Mouse (Mus musculus) A20 (cell line): ENCODE measurements around the gene Acadvl.

Experiments
- DNase-seq: peaks from one replicate; pipeline ENCODE4 v3.0.0-alpha.2; 2011; ENCODE audit warnings: low read depth, low spot score

Acadvl gene

DNA sequence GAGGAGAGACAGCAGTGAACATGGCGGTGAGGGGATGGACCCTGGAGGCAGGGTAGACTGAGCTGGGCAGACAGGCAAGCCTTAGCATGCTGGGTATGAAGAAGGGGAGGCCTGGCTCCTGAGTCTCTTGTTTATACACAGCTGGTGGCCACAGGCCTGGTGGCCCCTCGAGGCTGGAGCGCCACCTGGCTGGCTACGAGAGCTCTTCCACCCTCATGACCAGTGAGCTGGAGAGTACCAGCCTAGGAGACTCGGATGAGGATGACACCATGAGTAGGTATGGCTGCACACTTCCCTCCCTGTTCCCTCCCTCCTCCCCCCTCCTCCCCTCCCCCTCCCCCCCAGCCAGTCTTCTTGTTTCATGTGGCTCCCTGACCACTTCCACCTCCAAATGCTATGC lies 9.7 kb downstream of the Acadvl start:
- DNase-seq: peak; percentile 41

DNA sequence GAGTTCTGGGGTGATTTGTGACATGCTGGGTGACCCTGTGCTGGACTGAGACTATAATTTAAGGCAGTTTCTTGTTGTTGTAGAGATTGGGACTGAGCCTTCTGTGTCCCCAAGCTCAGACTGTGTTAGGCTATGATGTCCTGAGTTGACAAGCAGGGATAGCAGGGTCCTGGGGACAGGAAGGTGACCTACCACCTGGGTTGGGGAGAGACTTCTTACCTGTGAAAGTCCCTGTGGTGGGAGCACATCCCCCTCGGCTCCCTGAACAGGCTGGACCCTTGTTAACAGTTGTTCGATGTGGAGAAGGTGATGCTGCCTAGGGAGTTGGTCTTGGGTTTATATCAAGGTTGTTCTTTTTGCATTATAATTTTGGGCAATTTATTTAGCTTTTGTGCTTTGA lies 12.7 kb downstream of the Acadvl start:
- DNase-seq: no peak

- DNase-seq: peak; percentile 81
Measured at GRCm38 (mm10) chr11:70001865-70002264, 13.3 kb downstream of the Acadvl start.

- no peak for DNase-seq
Measured at GRCm38 (mm10) chr11:70001159-70001558, 14.1 kb downstream of the Acadvl start.

DNA sequence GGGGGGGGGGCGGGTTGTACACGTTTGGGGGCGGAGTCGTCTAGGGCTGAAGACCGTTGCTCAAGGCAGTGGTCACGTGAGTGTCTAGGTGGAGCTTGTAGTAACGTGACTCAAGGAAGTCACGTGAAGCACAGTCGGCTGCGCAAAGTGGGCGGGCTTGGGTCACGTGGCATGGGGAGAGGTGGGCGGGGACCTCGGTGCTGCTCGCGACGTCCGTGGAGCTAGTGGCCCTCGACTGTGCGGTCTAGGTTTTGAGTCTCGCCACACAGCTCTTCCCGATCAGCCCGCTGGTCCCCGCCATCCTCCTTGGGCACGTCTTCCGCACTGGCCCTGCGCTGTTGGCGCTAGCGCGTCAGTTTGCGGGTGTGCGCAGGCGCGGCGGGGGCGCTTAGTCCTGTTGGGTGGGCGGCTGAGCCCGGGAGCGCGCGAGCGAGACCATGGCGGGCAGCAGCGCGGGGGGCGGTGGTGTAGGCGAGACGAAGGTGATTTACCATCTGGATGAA lies 14.8 kb downstream of the Acadvl start, which contains the start of gene Dvl2:
Dvl2 (plus strand) TSS at position 200 of the 503 bp plus-strand sequence.
- peak; percentile 97 for DNase-seq

- peak; percentile 43 for DNase-seq
Measured at GRCm38 (mm10) chr11:69999666-70000065, 15.5 kb downstream of the Acadvl start.

DNA sequence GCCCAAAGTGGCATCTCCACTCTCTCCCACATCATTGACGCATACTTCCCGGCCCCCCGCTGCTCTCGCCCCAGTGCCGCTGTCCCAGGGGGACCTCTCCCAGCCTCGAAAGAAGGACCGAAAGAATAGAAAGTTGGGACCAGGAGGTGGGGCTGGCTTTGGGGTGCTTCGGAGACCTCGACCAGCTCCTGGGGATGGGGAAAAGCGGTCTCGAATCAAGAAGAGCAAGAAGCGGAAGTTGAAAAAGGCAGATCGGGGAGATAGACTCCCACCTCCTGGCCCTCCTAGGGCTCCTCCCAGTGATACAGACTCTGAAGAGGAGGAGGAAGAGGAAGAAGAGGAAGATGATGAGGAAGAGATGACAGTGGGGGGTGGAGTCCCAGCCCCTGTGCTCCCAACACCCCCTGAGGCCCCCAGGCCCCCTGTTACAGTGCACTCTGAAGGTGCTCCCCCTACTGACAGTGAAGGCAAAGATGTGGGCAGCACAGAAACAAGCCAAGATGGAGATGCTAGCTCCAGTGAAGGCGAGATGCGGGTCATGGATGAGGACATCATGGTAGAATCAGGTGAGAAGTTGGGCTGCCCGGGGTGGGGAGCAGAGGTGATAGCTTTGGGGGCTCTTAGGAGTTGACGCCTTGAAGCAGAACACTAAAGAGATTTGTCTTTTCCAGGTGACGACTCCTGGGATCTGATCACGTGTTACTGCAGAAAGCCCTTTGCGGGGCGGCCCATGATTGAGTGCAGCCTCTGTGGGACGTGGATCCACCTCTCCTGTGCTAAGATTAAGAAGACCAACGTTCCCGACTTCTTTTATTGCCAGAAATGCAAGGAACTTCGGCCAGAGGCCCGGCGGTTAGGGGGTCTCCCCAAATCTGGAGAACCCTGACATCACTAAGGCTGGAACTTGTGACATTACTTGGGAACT lies 16.4 kb downstream of the Acadvl start:
- no peak for DNase-seq

- DNase-seq: peak; percentile 90
Measured at GRCm38 (mm10) chr11:69997070-69997509, 18.1 kb downstream of the Acadvl start.

DNA sequence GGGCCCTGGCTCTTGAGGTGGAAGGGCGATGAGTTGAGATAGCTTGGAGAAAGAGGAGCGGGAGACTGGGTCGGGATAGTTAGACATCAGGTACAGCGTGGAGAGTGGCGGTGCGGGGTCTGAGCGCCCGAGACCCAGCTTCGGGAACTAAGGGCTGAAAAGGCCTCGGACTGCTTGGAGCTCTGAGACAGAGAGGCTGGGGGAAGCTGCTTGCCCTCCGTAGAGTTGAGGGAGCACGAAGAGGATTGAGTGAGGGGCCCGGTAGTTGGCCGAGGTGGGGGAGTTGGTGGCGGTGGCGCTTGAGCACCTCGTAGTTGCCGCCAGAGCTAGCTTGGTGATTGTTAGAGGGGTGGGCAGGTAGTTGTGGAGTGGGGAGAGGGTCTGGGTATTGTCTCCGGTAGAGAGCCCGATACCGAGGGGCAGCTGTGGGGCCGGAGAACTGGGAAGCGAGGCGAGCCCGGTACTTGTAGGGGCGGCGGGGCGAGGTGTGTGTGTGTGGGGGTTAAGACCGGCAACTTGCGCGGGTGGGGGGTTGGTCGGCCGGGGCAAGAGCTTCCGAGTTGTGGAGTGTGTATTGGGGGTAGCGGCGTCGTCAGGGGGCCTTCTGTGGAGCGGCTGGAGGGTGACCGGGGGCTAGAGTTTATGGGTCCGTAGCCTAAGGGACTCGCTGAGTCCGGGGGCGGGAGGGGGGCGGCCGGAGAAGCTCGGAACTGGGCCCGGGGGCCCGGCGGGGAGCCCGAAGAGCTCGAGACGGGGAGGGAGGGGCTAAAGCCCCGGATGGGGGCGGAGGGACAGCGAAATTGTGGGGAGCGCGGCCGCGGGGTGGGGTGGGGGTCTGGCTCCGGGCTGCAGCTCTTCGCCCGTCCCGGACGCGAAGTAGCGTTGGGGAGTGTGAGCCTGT lies 18.8 kb downstream of the Acadvl start:
- peak; percentile 80 for DNase-seq

GRCm38 (mm10) chr11:69995391-69995960 lies 19.7 kb downstream of the Acadvl start, which contains the start of gene Phf23:
TSS of gene Phf23 (plus strand) at chr11:69995777.
- peak; percentile 99 for DNase-seq

DNA sequence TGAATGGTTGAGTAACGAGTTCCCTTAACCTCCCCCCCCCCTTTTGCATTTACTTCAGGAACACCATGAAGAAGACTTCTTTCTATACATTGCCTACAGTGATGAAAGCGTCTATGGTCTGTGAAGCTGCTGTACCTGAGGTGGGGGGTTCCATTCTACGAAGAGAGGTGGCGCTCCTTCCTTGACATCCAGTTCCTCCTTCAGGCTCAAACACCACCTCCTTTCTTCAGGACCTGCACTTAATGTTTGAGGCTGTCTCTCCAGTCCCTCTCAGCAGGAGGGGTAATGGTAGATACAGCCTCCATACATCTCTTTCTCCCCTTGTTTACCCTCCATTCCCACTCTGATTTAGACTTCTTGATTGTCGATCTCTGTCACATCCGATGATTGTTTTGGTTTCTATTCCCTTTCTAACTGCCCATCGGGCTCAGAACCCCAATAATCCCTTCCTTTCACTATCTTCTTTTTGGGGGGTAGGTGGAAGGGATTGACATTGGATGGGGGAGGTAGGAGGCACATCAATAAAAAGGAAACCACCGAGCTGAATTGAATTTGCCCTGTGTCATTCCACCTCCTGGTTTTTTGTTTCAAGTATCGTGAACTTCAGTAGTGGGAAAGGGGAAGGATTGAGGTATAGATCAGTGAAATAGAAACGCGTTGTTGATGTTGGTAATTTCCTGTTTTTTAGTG lies 20.7 kb downstream of the Acadvl start:
- peak; percentile 71 for DNase-seq

DNA sequence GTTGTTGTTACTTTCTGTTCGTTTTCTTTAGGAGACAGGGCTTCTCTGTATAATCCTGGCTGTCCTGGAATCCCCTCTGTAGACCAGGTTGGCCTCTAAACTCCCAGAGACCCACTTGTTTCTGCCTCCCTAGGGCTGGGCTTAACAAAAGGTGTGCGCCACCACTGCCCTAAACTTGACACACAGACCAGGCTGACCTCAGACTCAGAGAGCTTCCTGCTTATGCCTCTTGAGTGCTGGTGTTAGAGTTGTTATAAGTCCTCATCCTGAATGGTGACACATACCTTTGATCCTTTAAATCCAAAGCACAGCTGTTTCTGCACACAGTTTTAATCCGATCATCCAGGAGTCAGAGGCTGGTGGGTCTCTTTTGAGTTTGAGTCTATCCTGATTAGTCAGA lies 22.3 kb downstream of the Acadvl start:
- no peak for DNase-seq

GRCm38 (mm10) chr11:69992396-69992795 lies 22.8 kb downstream of the Acadvl start:
- no peak for DNase-seq

DNA sequence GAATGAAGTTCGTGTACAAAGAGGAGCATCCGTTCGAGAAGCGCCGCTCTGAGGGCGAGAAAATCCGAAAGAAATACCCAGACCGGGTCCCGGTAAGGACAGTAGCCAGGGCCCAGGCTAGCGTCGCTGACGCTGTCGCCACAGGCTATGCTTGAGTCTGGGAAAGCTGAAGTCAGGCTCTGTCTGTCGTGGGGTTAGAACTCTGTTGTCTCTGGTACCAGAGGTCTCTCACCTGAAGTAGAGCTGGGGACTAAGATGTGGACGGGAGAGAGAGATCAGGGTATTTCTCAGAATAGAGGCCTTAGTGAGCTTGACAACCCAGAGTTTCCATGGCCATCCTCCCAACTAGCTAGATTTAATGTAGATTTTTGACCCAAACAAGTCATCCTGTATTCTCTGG lies 23.5 kb downstream of the Acadvl start:
- DNase-seq: no peak

- peak; percentile 99 for DNase-seq
Measured at GRCm38 (mm10) chr11:69990850-69991691, 24.1 kb downstream of the Acadvl start, which contains the start of gene Gabarap. TSS of gene Gabarap (plus strand) at chr11:69991143.

GRCm38 (mm10) chr11:69989949-69990348 lies 25.3 kb downstream of the Acadvl start:
- DNase-seq: no peak

DNA sequence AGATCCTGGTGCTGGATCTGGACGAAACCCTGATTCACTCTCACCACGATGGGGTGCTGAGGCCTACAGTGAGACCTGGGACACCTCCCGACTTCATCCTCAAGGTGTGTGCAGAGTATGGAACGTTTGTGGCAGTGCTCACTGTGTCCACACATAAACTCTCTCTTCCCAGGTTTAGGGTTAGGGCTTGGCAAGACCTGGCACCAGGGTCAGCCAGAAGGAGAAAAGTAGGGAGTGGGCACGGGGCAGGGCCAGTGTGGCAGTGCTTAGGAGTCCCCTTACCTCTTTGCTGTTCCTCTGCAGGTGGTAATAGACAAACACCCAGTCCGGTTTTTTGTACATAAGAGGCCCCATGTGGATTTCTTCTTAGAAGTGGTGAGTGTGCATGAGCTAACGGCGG lies 30.8 kb downstream of the Acadvl start:
- no peak for DNase-seq

DNA sequence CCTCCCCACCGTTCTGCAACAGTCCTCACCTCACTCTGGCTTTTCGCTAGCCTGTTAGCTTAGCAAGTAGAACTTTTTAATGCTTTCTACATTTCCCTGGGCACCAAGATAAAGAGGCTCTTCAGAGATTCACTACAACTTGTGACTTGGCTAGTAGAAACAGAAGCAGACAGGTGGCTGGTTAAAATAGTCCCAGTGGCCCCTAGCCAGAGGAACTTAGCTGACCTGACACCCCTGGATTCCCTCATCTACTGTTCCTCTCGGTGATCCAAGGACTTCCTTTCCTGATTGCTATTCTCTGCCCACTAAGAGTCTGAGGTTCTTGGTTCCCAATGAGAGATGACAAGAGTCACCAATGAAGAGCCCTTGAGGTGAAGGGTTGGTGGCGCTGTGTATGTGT lies 31.8 kb downstream of the Acadvl start:
- no peak for DNase-seq

DNA sequence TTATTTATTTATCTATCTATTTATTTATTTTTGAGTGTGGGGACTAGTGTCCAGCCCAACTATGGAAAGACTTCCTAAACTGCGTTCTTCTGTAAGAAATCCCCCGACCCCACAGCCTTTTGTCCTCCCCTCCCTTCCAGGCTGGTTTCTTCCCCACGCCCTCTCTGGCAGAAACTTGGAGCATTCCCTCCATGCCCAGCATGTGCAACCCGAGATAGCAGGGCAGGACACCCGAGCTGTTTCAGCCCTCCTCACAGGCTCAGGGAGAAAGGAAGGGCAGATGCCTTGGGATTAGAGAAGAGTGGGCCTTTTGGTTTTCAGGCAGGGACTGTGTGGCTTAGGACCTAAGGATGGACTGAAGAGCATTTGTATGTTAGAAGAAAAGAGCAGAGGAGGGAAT lies 32.3 kb downstream of the Acadvl start:
- DNase-seq: no peak

- DNase-seq: no peak
Measured at GRCm38 (mm10) chr11:69982225-69982624, 33.0 kb downstream of the Acadvl start, which contains the start of gene Elp5. TSS of gene Elp5 (minus strand) at chr11:69982517.
